Mouse (Mus musculus) thymus, postnatal 4 days (tissue): Measurements from ENCODE around the gene Dhh.

Source experiments
- DNase-seq: peaks from one replicate; pipeline ENCODE4 v3.0.0; 2021

Dhh gene

GRCm38 (mm10) chr15:98914903-98915302 is 16.6 kb upstream of the Dhh start:
- DNase-seq, result no peak

DNA sequence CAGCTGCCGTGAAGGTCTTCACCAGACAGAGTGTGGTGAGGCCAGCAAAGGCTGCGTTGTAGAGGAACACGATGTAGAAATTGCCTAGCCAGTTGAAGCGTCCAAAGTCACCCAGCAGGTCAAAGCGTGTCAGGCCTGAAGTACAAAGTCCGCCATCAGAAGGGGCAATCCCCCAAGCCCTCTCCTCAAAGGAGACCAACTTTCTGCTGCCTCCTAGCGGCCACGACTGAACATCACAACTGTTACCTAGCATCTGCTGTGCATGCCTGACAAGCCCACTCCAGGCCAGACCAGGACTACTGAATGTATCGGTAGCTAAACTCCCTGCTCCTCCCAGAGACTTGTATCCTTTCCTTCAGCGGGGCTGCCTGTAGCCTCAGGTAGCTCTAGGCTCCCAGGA is 6.4 kb upstream of the Dhh start:
- peak; percentile 76 for DNase-seq

DNA sequence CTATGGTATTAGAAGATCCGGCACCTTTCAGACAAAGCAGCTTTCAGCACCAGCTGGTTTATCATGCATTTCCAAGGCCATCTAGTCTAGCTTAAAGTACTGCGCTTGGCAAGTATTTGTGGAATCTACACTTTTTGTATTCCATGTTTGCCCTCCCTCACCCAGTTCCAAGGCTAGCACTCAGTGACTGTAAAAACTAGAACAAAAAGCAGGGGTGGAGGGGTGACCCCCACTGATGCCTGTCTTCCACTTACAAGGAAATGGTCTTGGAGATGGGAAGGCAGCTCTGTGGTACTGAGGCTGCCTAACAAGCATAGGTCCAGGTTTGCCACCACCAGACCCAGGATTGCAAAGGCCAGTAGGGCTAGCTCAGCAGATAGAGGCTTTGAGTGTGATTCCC is 4.3 kb upstream of the Dhh start:
- DNase-seq, result no peak

DNA sequence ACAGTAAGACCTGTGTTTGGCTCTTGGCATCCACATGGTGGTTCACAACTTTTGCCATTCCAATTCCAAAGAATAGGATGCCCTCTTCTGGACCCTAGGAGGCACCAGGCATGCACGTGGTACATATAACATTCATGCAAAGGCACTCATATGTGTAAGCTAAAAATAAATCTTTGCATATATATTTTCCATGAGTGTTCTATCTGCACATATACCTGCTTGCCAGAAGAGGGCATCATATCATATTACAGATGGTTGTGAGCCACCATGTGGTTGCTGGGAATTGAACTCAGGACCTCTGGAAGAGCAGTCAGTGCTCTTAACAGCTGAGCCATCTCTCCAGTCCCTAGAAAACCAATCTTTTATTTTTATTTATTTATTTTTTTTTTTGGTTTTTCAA is 3.2 kb upstream of the Dhh start:
- no peak for DNase-seq

DNA sequence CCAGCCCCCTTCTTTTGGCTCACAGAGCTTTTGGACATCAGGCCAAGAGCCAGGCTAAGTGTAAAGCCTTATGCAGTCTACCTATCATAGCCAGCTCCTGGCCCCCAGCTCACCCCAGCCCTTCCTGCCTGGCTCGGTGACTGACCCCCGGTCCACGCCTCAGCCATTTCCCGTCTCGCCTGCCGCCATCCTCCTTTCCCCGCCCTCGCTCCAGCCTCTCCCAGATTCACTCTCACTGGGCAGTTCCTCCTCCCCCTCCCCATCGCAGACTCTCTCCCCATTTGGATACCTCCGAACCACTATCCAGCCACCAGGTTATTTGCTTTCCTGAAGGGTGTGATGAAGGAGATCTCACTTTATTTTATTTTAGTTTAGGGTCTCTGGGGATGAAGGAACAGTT is 845 bp downstream of the Dhh start:
- no peak for DNase-seq

DNA sequence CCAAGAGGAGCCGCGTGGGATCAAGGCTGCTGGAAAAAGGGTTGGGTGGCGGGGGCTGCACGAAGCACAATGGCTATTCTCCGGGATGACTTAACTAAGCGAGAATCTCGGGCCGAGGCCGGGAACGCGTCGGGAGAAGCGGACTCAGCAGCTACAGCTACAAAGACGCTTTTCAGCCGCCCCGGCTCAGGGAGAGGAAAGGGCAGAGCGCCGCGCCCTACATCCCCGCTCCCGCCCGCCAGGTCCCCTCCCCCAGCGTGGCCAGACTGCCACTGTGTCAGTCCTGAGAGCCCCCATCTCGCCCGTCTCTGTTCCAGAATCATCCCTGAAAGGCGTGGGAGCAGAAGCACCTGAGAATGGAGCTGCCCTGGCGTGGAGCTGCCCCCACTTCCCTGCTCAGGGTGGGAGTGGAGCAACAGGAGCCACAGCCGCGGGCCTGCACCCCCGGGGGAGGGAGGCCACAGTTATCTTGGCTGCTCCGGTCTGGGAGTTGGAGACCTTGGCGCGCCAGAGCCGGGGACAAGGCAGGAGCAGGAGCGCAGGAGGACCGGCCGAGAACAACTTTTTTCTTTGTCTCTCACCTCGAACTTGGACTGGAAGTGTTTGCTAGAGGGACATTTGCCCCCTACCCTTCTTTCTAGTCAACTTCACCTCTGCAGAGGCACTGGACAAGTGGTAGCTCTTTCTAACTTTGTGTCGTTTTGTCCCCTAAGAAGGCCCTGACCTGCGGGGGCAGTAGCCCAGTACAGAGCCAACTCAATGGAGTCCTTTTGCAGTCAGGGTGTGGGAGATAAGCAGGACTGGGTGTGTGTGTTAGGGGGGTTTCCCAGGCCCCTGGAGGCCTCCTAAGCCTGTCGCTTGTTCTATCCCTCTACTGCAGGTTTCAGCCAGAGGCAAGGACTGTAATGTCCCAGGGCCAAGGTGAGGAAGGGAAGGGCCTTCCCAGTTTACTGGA is 2.4 kb downstream of the Dhh start:
- peak; percentile 42 for DNase-seq

DNA sequence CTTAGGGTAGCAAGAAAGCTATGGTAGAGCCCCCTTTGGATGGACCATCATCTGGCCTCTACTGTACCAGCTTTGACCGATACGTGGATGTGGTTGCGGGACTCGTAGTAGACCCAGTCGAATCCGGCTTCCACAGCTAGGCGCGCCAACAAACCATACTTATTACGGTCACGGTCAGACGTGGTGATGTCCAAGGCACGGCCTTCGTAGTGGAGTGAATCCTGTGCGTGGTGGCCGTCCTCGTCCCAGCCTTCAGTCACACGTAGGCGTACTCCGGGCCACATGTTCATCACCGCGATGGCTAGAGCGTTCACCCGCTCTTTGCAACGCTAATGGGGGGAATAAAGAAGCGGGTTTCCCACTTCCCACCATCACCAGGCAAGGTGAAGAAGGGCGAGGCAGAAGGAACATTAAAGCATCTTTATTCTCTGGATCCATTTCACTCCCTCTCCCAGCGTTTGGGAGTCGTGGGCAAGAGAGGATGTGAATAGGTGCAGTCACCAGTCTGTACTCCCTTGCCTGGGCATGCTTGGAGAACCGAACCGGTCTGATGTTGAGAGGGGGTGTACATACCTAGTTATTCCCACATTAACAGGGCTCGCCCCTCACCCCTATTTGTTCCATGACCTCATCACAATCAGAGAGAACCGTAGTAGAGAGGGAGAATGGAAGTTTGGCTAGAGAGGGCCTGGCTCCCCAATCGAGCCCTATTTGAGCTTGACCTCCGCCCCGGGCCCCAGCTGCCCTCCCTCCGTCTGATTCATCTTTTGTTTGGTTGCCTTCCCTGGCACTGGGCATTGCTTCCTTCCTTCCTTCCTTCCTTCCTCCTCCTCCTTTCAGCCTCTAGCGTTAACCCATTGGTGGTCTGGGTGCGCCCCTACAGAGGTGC is 3.4 kb downstream of the Dhh start:
- peak; percentile 16 for DNase-seq

GRCm38 (mm10) chr15:98893940-98894745 is 4.2 kb downstream of the Dhh start, which contains the start of gene Rhebl1:
TSS of gene Rhebl1 (minus strand) at chr15:98894540.
- peak; percentile 62 for DNase-seq

DNA sequence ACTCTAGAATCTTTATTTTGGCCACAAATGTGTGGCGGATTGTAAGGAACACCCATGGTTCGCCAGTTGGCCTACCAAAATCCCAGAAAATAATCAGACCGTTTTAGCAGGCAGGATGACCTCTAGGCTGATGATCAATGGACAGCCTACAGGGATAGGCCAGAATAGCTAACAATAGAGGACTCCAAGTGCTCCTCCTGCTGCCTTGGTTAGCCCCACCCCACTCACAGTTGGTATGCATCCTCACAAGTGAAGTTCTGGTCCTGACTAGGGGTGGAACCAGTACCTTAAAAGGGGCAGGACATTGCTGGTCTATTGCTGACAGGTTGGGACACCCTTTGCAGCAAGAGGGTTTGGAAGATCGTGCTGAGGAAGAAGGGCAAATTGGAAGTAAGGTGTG is 5.3 kb downstream of the Dhh start:
- no peak for DNase-seq

DNA sequence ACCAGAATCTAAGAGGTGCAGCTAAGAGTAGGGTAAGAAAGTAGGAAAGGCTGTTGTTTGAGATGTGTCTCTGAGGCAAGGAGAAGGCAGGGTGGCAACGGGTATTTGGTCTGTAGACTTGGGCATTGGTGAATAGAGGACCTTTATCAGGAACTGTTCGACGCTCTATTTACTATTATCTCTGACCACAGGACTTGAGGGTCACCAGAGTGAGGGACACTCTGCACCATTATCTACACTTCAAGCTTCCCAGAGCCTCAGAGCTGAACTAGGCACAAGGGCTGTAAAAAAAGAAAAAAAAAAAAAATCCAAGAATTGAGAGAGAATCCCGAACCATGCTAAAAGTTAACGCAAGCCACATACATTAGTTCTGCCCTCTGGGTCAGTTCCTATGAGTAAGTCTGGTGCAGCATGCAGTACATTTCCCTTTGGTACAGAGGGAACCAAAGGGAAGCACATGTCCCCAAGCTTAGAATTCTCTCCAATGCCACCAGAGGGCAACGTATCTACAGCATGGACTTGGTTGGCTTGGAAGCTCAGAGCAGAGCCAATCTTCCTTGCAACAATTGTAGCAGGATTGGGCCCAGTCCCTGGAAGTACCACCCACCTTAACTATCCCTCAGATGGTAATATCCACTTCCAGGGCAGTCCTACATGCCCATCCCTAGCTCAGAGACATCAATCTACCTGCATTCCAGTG is 6.3 kb downstream of the Dhh start:
- DNase-seq, result peak; percentile 50

GRCm38 (mm10) chr15:98891198-98891742 is 7.1 kb downstream of the Dhh start:
- DNase-seq, result peak; percentile 53

GRCm38 (mm10) chr15:98887526-98887925 is 10.8 kb downstream of the Dhh start:
- no peak for DNase-seq

DNA sequence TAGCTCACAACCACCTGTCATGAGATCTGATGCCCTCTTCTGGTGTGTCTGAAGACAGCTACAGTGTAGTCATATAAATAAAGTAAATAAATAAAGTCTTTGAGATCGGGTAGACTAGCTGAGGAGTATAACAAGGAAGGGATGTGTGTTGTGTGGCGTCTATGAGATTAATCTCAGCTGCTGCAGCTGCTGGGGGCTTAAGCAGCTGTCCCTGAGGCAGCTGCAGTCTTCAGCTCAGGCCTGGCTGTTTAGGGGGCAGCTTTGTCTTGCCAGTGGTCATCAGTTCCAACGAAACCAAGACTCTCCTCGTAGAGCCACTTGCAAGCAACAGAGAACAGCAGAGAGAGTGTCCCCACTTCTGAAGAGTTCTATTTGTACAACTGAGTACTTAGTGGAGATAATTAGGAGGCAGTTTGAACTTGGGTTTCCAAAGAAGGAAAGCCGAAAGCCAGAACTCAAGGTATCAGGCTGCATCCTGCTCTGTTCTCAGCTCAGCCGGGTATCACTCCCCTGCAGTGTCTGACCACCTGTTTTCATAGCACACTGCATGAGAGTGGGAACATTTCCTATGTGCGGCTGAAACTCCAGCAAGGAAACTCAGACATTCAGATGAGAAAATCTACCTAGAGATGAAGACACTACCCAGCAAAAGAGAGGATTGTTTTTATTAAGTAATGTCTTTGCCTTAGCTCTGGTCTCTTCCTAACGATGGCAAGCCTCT is 11.5 kb downstream of the Dhh start:
- no peak for DNase-seq

DNA sequence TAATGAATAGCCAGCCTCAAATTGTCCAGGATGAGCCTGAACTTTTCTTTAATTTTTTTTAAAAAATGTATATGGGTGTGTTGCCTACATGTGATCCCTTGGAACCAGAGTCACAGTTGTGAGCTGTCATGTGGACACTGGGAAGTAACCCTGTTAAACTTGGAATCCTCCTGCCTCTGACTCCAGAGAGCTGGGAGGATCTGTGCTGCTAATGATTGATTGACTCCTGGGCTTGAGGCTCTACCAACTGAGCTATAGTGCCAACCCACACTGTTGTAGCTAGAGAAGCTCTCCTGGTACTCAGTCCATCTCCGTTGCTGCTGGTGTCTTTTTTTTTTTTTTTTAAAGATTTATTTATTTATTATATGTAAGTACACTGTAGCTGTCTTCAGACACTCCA is 14.2 kb downstream of the Dhh start:
- no peak for DNase-seq

DNA sequence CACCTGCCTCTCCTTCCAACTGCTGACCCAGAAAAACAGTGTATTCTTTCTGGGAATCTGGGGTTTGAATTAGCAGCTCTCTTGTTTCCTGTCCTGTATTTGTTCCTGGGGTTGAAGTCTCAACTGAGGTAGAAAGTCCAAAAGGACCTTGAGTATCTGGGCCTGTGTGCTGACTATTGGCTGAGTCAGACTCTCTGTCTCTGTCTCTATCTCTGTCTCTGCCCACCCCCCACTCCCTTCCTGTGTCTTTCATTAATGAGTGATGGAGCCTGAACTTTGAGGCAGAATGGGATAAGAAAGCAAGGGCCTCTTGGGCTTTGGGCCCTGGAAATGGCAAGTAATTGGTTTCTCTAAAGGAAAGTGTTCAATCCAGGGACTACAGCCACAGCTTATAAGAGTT is 14.7 kb downstream of the Dhh start:
- no peak for DNase-seq

DNA sequence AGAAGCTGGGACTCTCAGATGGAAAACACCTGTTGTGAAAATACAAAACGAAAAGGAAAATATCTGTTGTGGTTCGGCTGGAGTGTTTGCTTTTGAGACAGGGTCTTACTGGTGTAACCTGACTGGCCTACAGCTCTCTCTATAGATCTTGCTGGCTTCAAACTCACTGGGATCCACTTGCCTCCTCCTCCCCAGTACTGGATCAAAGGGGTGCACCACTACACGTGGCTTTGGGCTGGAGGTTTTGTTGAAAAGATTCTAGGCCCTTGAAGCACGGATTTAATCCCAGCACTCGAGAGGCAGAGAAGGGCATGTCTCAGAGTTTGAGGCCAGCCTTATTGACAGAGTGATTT is 16.7 kb downstream of the Dhh start:
- DNase-seq, result no peak

GRCm38 (mm10) chr15:98880978-98881655 is 17.2 kb downstream of the Dhh start:
- DNase-seq, result peak; percentile 89

GRCm38 (mm10) chr15:98877331-98877730 is 21.0 kb downstream of the Dhh start:
- DNase-seq, result peak; percentile 69

DNA sequence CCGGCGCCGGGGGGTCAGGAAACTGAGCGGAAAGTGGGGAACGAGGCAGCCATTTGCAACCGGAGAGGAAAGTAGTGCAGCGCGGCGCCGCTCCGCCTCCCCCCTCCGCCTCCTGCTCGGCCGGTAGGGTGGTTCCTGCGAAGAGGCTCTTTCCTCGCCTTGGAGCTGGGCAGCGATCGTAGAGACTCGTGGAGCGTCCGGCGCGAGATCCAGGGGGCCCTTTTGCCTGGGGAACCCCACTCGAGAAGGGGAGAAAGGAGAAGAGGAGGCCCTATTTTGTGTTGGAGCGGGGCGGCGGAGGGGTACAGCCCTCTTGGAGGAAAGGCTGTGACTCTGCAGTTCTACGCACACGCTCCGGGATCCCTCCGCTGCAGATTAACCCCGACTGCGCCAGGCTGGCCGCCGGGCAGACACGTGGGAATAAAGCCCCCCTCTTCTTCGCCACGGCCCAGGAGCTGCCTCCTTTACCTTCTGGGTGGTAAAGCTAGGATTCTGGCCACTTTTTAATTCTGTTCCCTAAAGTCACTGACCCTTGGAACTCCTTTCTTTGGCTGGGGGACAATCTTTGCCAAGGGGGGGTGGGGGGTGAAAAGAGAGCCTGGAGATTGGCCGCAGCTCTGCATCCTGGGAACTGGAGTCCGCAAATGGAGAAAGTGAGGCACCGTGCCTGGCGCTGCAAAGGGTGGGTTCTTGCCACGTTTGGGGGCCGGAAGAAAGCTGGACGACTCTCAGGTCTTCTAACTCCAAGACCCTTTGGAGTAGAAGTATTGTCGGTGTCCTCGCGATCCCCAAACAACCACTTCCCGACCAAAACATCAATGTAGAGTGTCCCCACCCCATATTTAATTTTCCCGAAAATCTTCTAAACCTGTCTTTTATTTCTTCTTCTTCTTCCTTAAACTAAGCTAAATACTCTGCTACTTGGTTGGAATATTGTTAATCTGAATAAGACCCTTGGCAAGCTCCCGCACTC is 26.1 kb downstream of the Dhh start:
- peak; percentile 93 for DNase-seq
